Mouse (Mus musculus): ENCODE measurements around the gene Zpr1. TPM values are rescaled to one million over a fixed set of nuclear protein-coding genes. Genes with fewer than 3 reads are reported as not detected.

The Zpr1 gene
- polyA plus RNA-seq, 1 experiment from 2014 or later, result 33.4 TPM

- 37% methylated on average over 7 of the region's 7 CpGs for WGBS
- no peaks in the 10 kb centered on the region for H3K9me3 ChIP-seq
- no peak for ATAC-seq (ENCODE audit: extremely low read depth, insufficient number of reproducible peaks, low FRiP score, low TSS enrichment)
Measured at GRCm38 (mm10) chr9:46268343-46268873, 4.5 kb upstream of the Zpr1 start, which contains the start of gene Apoa5. Apoa5 (plus strand) TSS chr9:46268633.

GRCm38 (mm10) chr9:46269125-46269524 is 3.7 kb upstream of the Zpr1 start:
- no peak overlapping the region for H3K4me2 ChIP-seq
- H3K9me3 ChIP-seq, result no peaks in the 10 kb centered on the region
- H3K36me3 ChIP-seq, result no peaks in the 10 kb centered on the region
- ATAC-seq (ENCODE audit: extremely low read depth, insufficient number of reproducible peaks, low FRiP score, low TSS enrichment), result no peak
- H3K27me3 ChIP-seq (replicated peaks), result peaks cover 51% of the 10 kb centered on the region
- H3K27ac ChIP-seq (replicated peaks), result no peak overlapping the region
- H3K4me1 ChIP-seq, result peaks cover 8% of the 10 kb centered on the region
- WGBS, result 83% methylated on average over 5 of the region's 5 CpGs
- H3K4me3 ChIP-seq, result no peak overlapping the region
- no peak overlapping the region for H3K9ac ChIP-seq

More at GRCm38 (mm10) chr9:46268343-46268873, 4.5 kb upstream of the Zpr1 start, which contains the start of gene Apoa5:
- Histone ChIP-seq H3K4me2 (no peak within 1 kb of the TSS), H3K9ac (no peak within 1 kb of the TSS), H3K4me3 (no peak within 1 kb of the TSS), H3K27ac (replicated peaks) (no peak within 1 kb of the TSS), H3K36me3 (no peaks in the 10 kb centered on the region), H3K4me1 (peaks cover under 1% of the 10 kb centered on the region), H3K27me3 (replicated peaks) (peaks cover 51% of the 10 kb centered on the region)

GRCm38 (mm10) chr9:46270782-46271181 is 2.1 kb upstream of the Zpr1 start:
- Histone ChIP-seq H3K36me3 (peaks cover 16% of the 10 kb centered on the region), H3K4me2 (no peak overlapping the region), H3K4me3 (no peak overlapping the region), H3K9me3 (no peaks in the 10 kb centered on the region), H3K27ac (replicated peaks) (no peak overlapping the region), H3K9ac (no peak overlapping the region), H3K4me1 (peaks cover 14% of the 10 kb centered on the region), H3K27me3 (replicated peaks) (peaks cover 51% of the 10 kb centered on the region)
- 86% methylated on average over 4 of the region's 4 CpGs for WGBS
- no peak for ATAC-seq (ENCODE audit: extremely low read depth, insufficient number of reproducible peaks, low FRiP score, low TSS enrichment)

GRCm38 (mm10) chr9:46272070-46272469 is 794 bp upstream of the Zpr1 start:
- Histone ChIP-seq H3K4me1 (peaks cover 14% of the 10 kb centered on the region), H3K9me3 (no peaks in the 10 kb centered on the region), H3K36me3 (peaks cover 28% of the 10 kb centered on the region), H3K9ac (no peak overlapping the region), H3K4me2 (peak overlapping the region; percentile 90), H3K27me3 (replicated peaks) (peaks cover 51% of the 10 kb centered on the region), H3K27ac (replicated peaks) (peak overlapping the region; percentile 73), H3K4me3 (no peak overlapping the region)
- ATAC-seq (ENCODE audit: extremely low read depth, insufficient number of reproducible peaks, low FRiP score, low TSS enrichment), result no peak; the same call in 1 of the 2 replicates
- 58% methylated on average over 9 of the region's 9 CpGs for WGBS

DNA sequence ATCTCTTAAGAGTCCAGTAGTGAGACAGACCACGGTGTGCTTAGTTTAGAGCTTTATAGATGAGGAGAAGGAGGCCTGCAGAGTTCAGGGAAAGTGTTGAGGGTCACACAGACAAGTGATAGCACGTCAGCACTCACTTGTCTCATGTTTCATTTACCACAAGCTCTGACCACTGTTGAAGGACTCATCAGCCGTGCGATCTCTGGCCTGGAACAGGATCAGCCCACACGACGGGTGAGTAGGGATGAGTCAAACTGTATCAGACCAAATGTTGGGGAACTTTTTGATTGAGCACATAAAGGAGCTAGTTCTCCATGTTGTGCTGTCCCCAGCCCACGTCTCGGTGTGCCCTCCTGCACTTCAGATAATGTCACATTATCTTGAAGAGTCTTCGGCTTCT is 1.6 kb downstream of the Zpr1 start:
- H3K9ac ChIP-seq, result no peak overlapping the region
- H3K27me3 ChIP-seq (replicated peaks), result peaks cover 27% of the 10 kb centered on the region
- 0 out of 2 replicates have a peak overlapping the region, but pooled peaks have one; percentile 84 for H3K4me3 ChIP-seq
- H3K9me3 ChIP-seq, result no peaks in the 10 kb centered on the region
- no peak for ATAC-seq (ENCODE audit: extremely low read depth, insufficient number of reproducible peaks, low FRiP score, low TSS enrichment)
- H3K36me3 ChIP-seq, result peaks cover 51% of the 10 kb centered on the region
- WGBS, result 67% methylated on average over 9 of the region's 9 CpGs
- H3K4me2 ChIP-seq, result peak overlapping the region; percentile 90
- H3K27ac ChIP-seq (replicated peaks), result no peak overlapping the region
- H3K4me1 ChIP-seq, result peaks cover 14% of the 10 kb centered on the region

DNA sequence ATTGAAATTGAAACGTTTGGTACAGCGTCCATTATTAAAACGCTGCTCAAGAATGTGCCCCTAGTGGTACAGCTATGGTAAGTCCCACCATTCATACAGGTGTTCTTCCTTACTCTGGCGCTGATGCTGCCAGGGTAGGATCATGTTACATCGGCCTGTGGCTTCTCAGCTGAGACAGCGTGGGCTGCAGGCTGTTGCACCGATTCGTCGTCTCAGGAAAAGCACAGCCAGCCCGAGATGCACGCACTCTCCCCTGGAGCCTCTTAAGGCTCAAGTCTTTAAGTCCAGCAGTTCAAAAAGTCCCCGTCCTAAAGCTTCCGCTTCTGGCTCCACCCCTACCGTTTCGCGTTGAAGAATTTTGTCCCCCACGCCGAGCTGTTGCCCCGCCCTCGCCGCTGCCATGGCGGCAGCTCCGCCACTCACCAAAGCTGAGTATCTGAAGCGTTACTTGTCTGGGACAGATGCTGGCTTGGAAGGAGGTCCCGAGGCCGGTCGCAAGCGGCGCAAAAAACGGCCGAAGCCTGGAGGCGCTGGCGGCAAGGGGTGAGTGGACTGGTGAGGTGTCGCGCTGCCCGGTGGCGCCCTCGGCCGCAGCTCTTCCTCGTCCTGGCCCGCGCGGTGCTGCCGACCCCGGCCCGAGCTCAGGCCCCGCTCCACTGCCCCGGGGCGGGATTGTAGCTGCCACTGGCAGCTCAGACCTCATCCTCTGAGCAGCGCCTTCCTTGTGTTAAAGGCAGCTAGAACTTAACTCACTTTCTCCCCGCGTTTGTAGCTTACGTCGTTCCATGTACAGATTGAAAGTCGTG is 10.0 kb downstream of the Zpr1 start, which contains the start of gene Bud13:
Gene Bud13 (plus strand): TSS at position 378 of the 806 bp plus-strand sequence.
- Histone ChIP-seq H3K4me3 (peak within 1 kb of the TSS; percentile 73), H3K27ac (replicated peaks) (peak within 1 kb of the TSS; percentile 87), H3K27me3 (replicated peaks) (no peaks in the 10 kb centered on the region), H3K36me3 (peaks cover 63% of the 10 kb centered on the region), H3K4me1 (peaks cover 13% of the 10 kb centered on the region), H3K4me2 (peak within 1 kb of the TSS; percentile 79), H3K9me3 (no peaks in the 10 kb centered on the region), H3K9ac (peak within 1 kb of the TSS; percentile 91)
- ATAC-seq (ENCODE audit: extremely low read depth, insufficient number of reproducible peaks, low FRiP score, low TSS enrichment), result peak; percentile 79
- WGBS, result under 1% methylated on average over 55 of the region's 55 CpGs

GRCm38 (mm10) chr9:46298381-46298780 is 25.5 kb downstream of the Zpr1 start:
- no peaks in the 10 kb centered on the region for H3K9me3 ChIP-seq
- ATAC-seq (ENCODE audit: extremely low read depth, insufficient number of reproducible peaks, low FRiP score, low TSS enrichment), result no peak
- no peak overlapping the region for H3K9ac ChIP-seq
- H3K27me3 ChIP-seq (replicated peaks), result no peaks in the 10 kb centered on the region
- WGBS, result 81% methylated on average over 4 of the region's 4 CpGs
- H3K36me3 ChIP-seq, result peaks cover 59% of the 10 kb centered on the region
- H3K27ac ChIP-seq (replicated peaks), result no peak overlapping the region
- H3K4me3 ChIP-seq, result no peak overlapping the region
- no peak overlapping the region for H3K4me2 ChIP-seq
- no peaks in the 10 kb centered on the region for H3K4me1 ChIP-seq

DNA sequence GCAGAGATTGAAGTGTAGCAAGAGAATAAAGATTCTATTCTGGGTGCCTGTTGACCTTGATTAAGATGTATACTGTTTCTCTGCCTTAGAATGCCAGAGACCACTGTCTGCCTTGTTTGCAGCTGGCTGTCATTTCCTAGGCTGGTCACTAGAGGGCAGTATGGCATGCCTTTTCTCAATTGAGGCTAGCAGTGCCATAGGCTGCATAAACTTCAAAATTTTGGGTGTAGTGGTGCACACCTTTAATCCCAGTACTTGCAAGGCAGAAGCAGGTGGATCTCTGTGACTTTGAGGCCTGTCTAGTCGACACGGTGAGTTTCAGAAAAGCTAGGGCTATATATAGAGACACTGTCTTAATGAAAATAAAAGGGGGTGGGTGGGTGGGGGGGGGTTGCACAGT is 29.3 kb downstream of the Zpr1 start:
- H3K9ac ChIP-seq, result no peak overlapping the region
- H3K27me3 ChIP-seq (replicated peaks), result peaks cover 6% of the 10 kb centered on the region; the same call in 1 of the 2 replicates
- peaks cover 27% of the 10 kb centered on the region for H3K36me3 ChIP-seq
- no peaks in the 10 kb centered on the region for H3K9me3 ChIP-seq
- H3K4me2 ChIP-seq, result no peak overlapping the region
- ATAC-seq (ENCODE audit: extremely low read depth, insufficient number of reproducible peaks, low FRiP score, low TSS enrichment), result no peak
- no peak overlapping the region for H3K4me3 ChIP-seq
- H3K4me1 ChIP-seq, result no peaks in the 10 kb centered on the region
- WGBS, result 7% methylated on average over 2 of the region's 2 CpGs
- H3K27ac ChIP-seq (replicated peaks), result no peak overlapping the region

- no peak overlapping the region for H3K4me3 ChIP-seq
- H3K27me3 ChIP-seq (replicated peaks), result peaks cover 33% of the 10 kb centered on the region
- H3K27ac ChIP-seq (replicated peaks), result no peak overlapping the region
- WGBS, result 15% methylated on average over 7 of the region's 7 CpGs
- no peak for ATAC-seq (ENCODE audit: extremely low read depth, insufficient number of reproducible peaks, low FRiP score, low TSS enrichment)
- H3K4me1 ChIP-seq, result 0 out of 2 replicates have a peak, but pooled peaks cover 8% of the 10 kb centered on the region
- no peaks in the 10 kb centered on the region for H3K9me3 ChIP-seq
- no peaks in the 10 kb centered on the region for H3K36me3 ChIP-seq
- H3K4me2 ChIP-seq, result no peak overlapping the region
- no peak overlapping the region for H3K9ac ChIP-seq
Measured at GRCm38 (mm10) chr9:46309121-46309520, 36.3 kb downstream of the Zpr1 start.

GRCm38 (mm10) chr9:46314507-46314906 is 41.6 kb downstream of the Zpr1 start:
- Histone ChIP-seq H3K9me3 (0 out of 2 replicates have a peak, but pooled peaks cover 3% of the 10 kb centered on the region), H3K4me3 (no peak overlapping the region), H3K4me1 (0 out of 2 replicates have a peak, but pooled peaks cover 6% of the 10 kb centered on the region), H3K9ac (no peak overlapping the region), H3K27ac (replicated peaks) (no peak overlapping the region), H3K27me3 (replicated peaks) (peaks cover 19% of the 10 kb centered on the region), H3K36me3 (no peaks in the 10 kb centered on the region), H3K4me2 (no peak overlapping the region)
- no peak for ATAC-seq (ENCODE audit: extremely low read depth, insufficient number of reproducible peaks, low FRiP score, low TSS enrichment)
- WGBS, result 4% methylated on average over 4 of the region's 4 CpGs

GRCm38 (mm10) chr9:46314921-46315320 is 42.1 kb downstream of the Zpr1 start:
- Histone ChIP-seq H3K9ac (no peak overlapping the region), H3K9me3 (0 out of 2 replicates have a peak, but pooled peaks cover 7% of the 10 kb centered on the region), H3K36me3 (no peaks in the 10 kb centered on the region), H3K4me3 (no peak overlapping the region), H3K27ac (replicated peaks) (no peak overlapping the region), H3K27me3 (replicated peaks) (peaks cover 19% of the 10 kb centered on the region), H3K4me2 (no peak overlapping the region), H3K4me1 (0 out of 2 replicates have a peak, but pooled peaks cover 6% of the 10 kb centered on the region)
- WGBS, result 42% methylated on average over 2 of the region's 2 CpGs
- ATAC-seq (ENCODE audit: extremely low read depth, insufficient number of reproducible peaks, low FRiP score, low TSS enrichment), result no peak

Measured in heart, embryonic 13.5 days (tissue).